Mouse (Mus musculus) kidney, postnatal 36 days (tissue): Measurements from ENCODE around the gene Mast3.
A peak's percentile ranks its signal among the peaks of the same experiment; 100 is the strongest.

Experiments used
- DNase-seq, 2 experiments: peaks; one replicate each; pipeline ENCODE4 v3.0.0; 2021 to 2022; ENCODE audit warnings: mixed read lengths in 2 of 2

Mast3 gene

GRCm38 (mm10) chr8:70775851-70776495 lies 28.9 kb downstream of the Mast3 start:
- DNase-seq: no peak

GRCm38 (mm10) chr8:70775227-70775626 lies 29.6 kb downstream of the Mast3 start:
- no peak for DNase-seq

- no peak for DNase-seq
Observed at GRCm38 (mm10) chr8:70774740-70775139, 30.1 kb downstream of the Mast3 start.

GRCm38 (mm10) chr8:70773833-70774232 lies 31.0 kb downstream of the Mast3 start:
- peak; percentile 87 to 90 for DNase-seq

- DNase-seq: no peak
Observed at GRCm38 (mm10) chr8:70773410-70773809, 31.4 kb downstream of the Mast3 start.

- DNase-seq: no peak
Observed at GRCm38 (mm10) chr8:70772890-70773289, 32.0 kb downstream of the Mast3 start.

- DNase-seq: no peak
Observed at GRCm38 (mm10) chr8:70772075-70772474, 32.8 kb downstream of the Mast3 start.

GRCm38 (mm10) chr8:70771217-70771616 lies 33.6 kb downstream of the Mast3 start:
- DNase-seq: no peak

GRCm38 (mm10) chr8:70770748-70771147 lies 34.1 kb downstream of the Mast3 start:
- no peak for DNase-seq

- no peak for DNase-seq
Observed at GRCm38 (mm10) chr8:70769858-70770257, 35.0 kb downstream of the Mast3 start.

GRCm38 (mm10) chr8:70769359-70769758 lies 35.5 kb downstream of the Mast3 start:
- DNase-seq: peak; percentile 97 to 99

GRCm38 (mm10) chr8:70768956-70769355 lies 35.9 kb downstream of the Mast3 start:
- no peak for DNase-seq

- DNase-seq: no peak
Observed at GRCm38 (mm10) chr8:70768231-70768776, 36.5 kb downstream of the Mast3 start.

GRCm38 (mm10) chr8:70767503-70767902 lies 37.4 kb downstream of the Mast3 start:
- DNase-seq: no peak

GRCm38 (mm10) chr8:70766571-70767440 lies 38.0 kb downstream of the Mast3 start:
- peak; percentile 92 to 95 for DNase-seq

GRCm38 (mm10) chr8:70765838-70766570 lies 38.9 kb downstream of the Mast3 start:
- peak in 1 of 2 experiments; percentile 73 for DNase-seq

- DNase-seq: no peak
Observed at GRCm38 (mm10) chr8:70765329-70765728, 39.5 kb downstream of the Mast3 start.

- no peak for DNase-seq
Observed at GRCm38 (mm10) chr8:70764676-70765075, 40.2 kb downstream of the Mast3 start.

GRCm38 (mm10) chr8:70764026-70764425 lies 40.8 kb downstream of the Mast3 start:
- DNase-seq: no peak

GRCm38 (mm10) chr8:70763354-70763753 lies 41.5 kb downstream of the Mast3 start:
- DNase-seq: peak in 1 of 2 experiments; percentile 85

GRCm38 (mm10) chr8:70762118-70762517 lies 42.7 kb downstream of the Mast3 start:
- DNase-seq: no peak

- DNase-seq: peak; percentile 97 to 99
Observed at GRCm38 (mm10) chr8:70760775-70761406, 44.0 kb downstream of the Mast3 start, which contains the start of gene Mpv17l2. Gene Mpv17l2, minus strand, starts transcription at chr8:70760946.
